Mouse (Mus musculus): ENCODE data around the gene Ube2q2.

DNA sequence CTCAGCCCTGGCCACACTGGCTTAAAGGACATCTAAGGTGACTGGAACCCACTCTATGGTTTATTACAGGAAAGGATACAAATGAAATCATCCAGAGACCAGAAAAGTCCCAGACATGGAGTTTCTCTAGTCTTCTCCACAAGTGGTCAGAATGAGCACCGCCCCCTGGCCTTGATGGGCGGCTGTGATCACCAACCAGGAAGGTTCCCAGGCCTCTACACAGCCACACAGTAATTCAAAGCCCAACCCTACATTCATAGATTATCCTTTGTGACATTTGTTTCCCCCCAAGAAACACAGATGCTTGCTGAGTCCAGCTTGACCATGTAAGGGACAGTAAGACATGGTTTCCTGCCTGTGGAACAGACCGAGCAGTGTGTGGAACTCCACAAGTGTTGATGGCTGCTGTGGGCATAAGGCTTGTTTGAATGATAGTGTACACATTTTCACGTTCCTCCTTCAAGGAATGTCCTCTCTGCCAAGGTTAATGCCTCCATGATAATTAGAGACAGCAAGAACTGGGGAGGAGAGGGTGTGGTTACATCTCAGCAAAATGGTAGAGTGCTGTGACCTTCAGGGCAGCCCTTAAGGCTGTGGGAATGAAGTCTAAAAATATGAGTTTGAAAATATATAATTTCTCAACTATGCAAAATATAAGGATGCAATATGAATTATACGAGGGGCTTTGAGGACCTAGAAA lies 45.6 kb upstream of the Ube2q2 start:
- TF ChIP-seq USF1 (IDR thresholded peaks at IDR 0.05; ENCODE audit: low read depth): no peak
- TF ChIP-seq TCF12 (IDR thresholded peaks at IDR 0.05; ENCODE audit: insufficient read depth, poor library complexity, severe bottlenecking): no peak
- TF ChIP-seq POLR2A (IDR thresholded peaks at IDR 0.05; ENCODE audit: insufficient read length, low read depth): no peak
- no peak for TF ChIP-seq MAX (IDR thresholded peaks at IDR 0.05; ENCODE audit: low read depth)
- no peak for TF ChIP-seq POLR2AphosphoS2 (IDR thresholded peaks at IDR 0.05; ENCODE audit: insufficient read length, low read depth)
- TF ChIP-seq E2F4 (IDR thresholded peaks at IDR 0.05; ENCODE audit: insufficient read depth): no peak
- no peak for TF ChIP-seq SRF (IDR thresholded peaks at IDR 0.05; ENCODE audit: control insufficient read depth, insufficient read length, low read depth)
- TF ChIP-seq CEBPB (IDR thresholded peaks at IDR 0.05; ENCODE audit: insufficient read depth, poor library complexity, severe bottlenecking): no peak
- TF ChIP-seq MYOG (IDR thresholded peaks at IDR 0.05; ENCODE audit: control insufficient read depth in 1 of 3, insufficient read depth in 1 of 3, insufficient read length in 2 of 3, low read depth in 2 of 3): no peak
- no peak for TF ChIP-seq REST (IDR thresholded peaks at IDR 0.05; ENCODE audit: insufficient read depth, insufficient read length)
